7 mouse cellular contexts compared by ENCODE assay signal in genomic region chr5:43868253-43868652, GRCm38 (mm10). TPM values are rescaled to one million over a fixed set of nuclear protein-coding genes. Genes with fewer than 3 reads are reported as not detected.
DNase-seq lines count a peak whose midpoint lies in the region; ATAC-seq and TF ChIP-seq lines count a peak whose summit lies in the region.

Cd38 (plus strand) TSS chr5:43868553.

- peak within 1 kb of the TSS; percentile 41 for H3K9ac ChIP-seq in lung, postnatal 0 days (replicated peaks; ENCODE audit: low read depth)
- H3K9ac ChIP-seq in forebrain, embryonic 11.5 days (ENCODE audit: low read length), result peak within 1 kb of the TSS; percentile 28
- peak within 1 kb of the TSS; percentile 76 for H3K9ac ChIP-seq in limb, embryonic 11.5 days (ENCODE audit: low read length)
- no peak within 1 kb of the TSS for H3K9ac ChIP-seq in stomach, embryonic 15.5 days

- ATAC-seq in lung, postnatal 0 days, result no peak
- ATAC-seq in forebrain, embryonic 11.5 days (replicated peaks; ENCODE audit: low FRiP score), result no peak
- 0 out of 2 replicates have a peak, but pooled peaks have one; percentile 17 for ATAC-seq in limb, embryonic 11.5 days (ENCODE audit: insufficient number of reproducible peaks, low FRiP score, low TSS enrichment, low read depth)
- no peak for ATAC-seq in stomach, embryonic 15.5 days (ENCODE audit: insufficient read depth, low FRiP score, low read depth)

- TF ChIP-seq CTCF in lung, postnatal 0 days (IDR thresholded peaks at IDR 0.05), result no peak

- DNase-seq in lung, postnatal 0 days (ENCODE audit: low spot score), result no peak
- DNase-seq in lung, postnatal 36 days, result no peak
- DNase-seq in forebrain, embryonic 11.5 days (ENCODE audit: low spot score), result no peak
- no peak for DNase-seq in limb, embryonic 11.5 days (ENCODE audit: low spot score)
- no peak for DNase-seq in left cerebral cortex, postnatal 36 days (ENCODE audit: low spot score in 2 of 2)
- no peak for DNase-seq in embryo, embryonic 10.5 days (ENCODE audit: low spot score)

- peak within 1 kb of the TSS; percentile 80 for H3K27ac ChIP-seq in lung, postnatal 0 days (ENCODE audit: low read length)
- H3K27ac ChIP-seq in forebrain, embryonic 11.5 days (ENCODE audit: low read depth, low read length), result no peak within 1 kb of the TSS
- peak within 1 kb of the TSS; percentile 56 for H3K27ac ChIP-seq in limb, embryonic 11.5 days (replicated peaks; ENCODE audit: low read depth, low read length)
- peak within 1 kb of the TSS; percentile 31; the same call in 1 of the 2 replicates for H3K27ac ChIP-seq in stomach, embryonic 15.5 days

- intact Hi-C loops in left cerebral cortex, postnatal 36 days (cut with DNase I), result no loop called here

- H3K27me3 ChIP-seq in lung, postnatal 0 days (replicated peaks; ENCODE audit: insufficient read depth, low read length), result no peaks in the 10 kb centered on the region
- no peaks in the 10 kb centered on the region for H3K27me3 ChIP-seq in forebrain, embryonic 11.5 days (ENCODE audit: control insufficient read depth, insufficient read depth, low read length)
- no peaks in the 10 kb centered on the region for H3K27me3 ChIP-seq in limb, embryonic 11.5 days (ENCODE audit: control insufficient read depth, insufficient read depth, low read length)
- no peaks in the 10 kb centered on the region for H3K27me3 ChIP-seq in stomach, embryonic 15.5 days (replicated peaks)

- H3K4me2 ChIP-seq in lung, postnatal 0 days (replicated peaks; ENCODE audit: low read depth, low read length), result peak within 1 kb of the TSS; percentile 61
- peak within 1 kb of the TSS; percentile 46 for H3K4me2 ChIP-seq in forebrain, embryonic 11.5 days (ENCODE audit: low read depth, low read length, severe bottlenecking)
- peak within 1 kb of the TSS; percentile 79 for H3K4me2 ChIP-seq in limb, embryonic 11.5 days (ENCODE audit: low read depth, severe bottlenecking)
- peak within 1 kb of the TSS; percentile 64 for H3K4me2 ChIP-seq in stomach, embryonic 15.5 days

- peaks cover 9% of the 10 kb centered on the region; the same call in 1 of the 2 replicates for H3K4me1 ChIP-seq in lung, postnatal 0 days (ENCODE audit: insufficient read depth, low read depth, low read length)
- peaks cover 3% of the 10 kb centered on the region; the same call in 1 of the 2 replicates for H3K4me1 ChIP-seq in forebrain, embryonic 11.5 days (replicated peaks; ENCODE audit: control insufficient read depth, insufficient read depth, low read length)
- H3K4me1 ChIP-seq in limb, embryonic 11.5 days (ENCODE audit: control insufficient read depth, insufficient read depth, low read length), result 0 out of 2 replicates have a peak, but pooled peaks cover 5% of the 10 kb centered on the region
- peaks cover 7% of the 10 kb centered on the region; the same call in 1 of the 2 replicates for H3K4me1 ChIP-seq in stomach, embryonic 15.5 days

- H3K4me3 ChIP-seq in lung, postnatal 0 days (ENCODE audit: low read depth, low read length), result peak within 1 kb of the TSS; percentile 45
- peak within 1 kb of the TSS; percentile 22 for H3K4me3 ChIP-seq in forebrain, embryonic 11.5 days (ENCODE audit: low read depth, low read length)
- H3K4me3 ChIP-seq in limb, embryonic 11.5 days (ENCODE audit: low read depth, low read length), result peak within 1 kb of the TSS; percentile 41
- peak within 1 kb of the TSS; percentile 42 for H3K4me3 ChIP-seq in stomach, embryonic 15.5 days (replicated peaks)

- H3K36me3 ChIP-seq in lung, postnatal 0 days (ENCODE audit: insufficient read depth, low read length), result no peaks in the 10 kb centered on the region
- H3K36me3 ChIP-seq in forebrain, embryonic 11.5 days (ENCODE audit: control insufficient read depth, insufficient read depth, low read length), result no peaks in the 10 kb centered on the region
- H3K36me3 ChIP-seq in limb, embryonic 11.5 days (ENCODE audit: control insufficient read depth, insufficient read depth, low read length), result no peaks in the 10 kb centered on the region
- no peaks in the 10 kb centered on the region for H3K36me3 ChIP-seq in stomach, embryonic 15.5 days

- H3K9me3 ChIP-seq in lung, postnatal 0 days (ENCODE audit: low read length), result no peaks in the 10 kb centered on the region
- H3K9me3 ChIP-seq in forebrain, embryonic 11.5 days (ENCODE audit: control insufficient read depth, low read length), result no peaks in the 10 kb centered on the region
- H3K9me3 ChIP-seq in limb, embryonic 11.5 days (ENCODE audit: control insufficient read depth, low read length), result no peaks in the 10 kb centered on the region
- H3K9me3 ChIP-seq in stomach, embryonic 15.5 days, result no peaks in the 10 kb centered on the region

- TF ChIP-seq EP300 in lung, postnatal 0 days (IDR thresholded peaks at IDR 0.05), result no peak

RNA-seq across cellular contexts. Expression of gene Cd38, which starts in this region (rescaled TPM):
- polyA plus RNA-seq in lung, postnatal 0 days (2015; fragmentation: Nextera tagmentation; extraction: Ambion mirVana), result 33.0 and 42.2 TPM in 2 replicates
- 6.3 TPM in 2 replicates for polyA plus RNA-seq in forebrain, embryonic 11.5 days (2014; fragmentation: Nextera tagmentation; extraction: Ambion mirVana)
- 13.6 and 13.8 TPM in 2 replicates for polyA plus RNA-seq in limb, embryonic 11.5 days (2014; fragmentation: Nextera tagmentation; extraction: Ambion mirVana)
- polyA plus RNA-seq in stomach, embryonic 15.5 days (2015; fragmentation: Nextera tagmentation; extraction: Ambion mirVana), result 13.5 and 14.6 TPM in 2 replicates
- total RNA-seq in left cerebral cortex, postnatal 36 days (2021), result 1 to 10 TPM; 2.2 TPM
